Mouse (Mus musculus) NIH3T3 (cell line): ENCODE results near the gene Cryge.
A peak's percentile ranks its signal among the peaks of the same experiment; 100 is the strongest.

Experiments used
- DNase-seq: peaks from one replicate; pipeline ENCODE4 v3.0.0-alpha.2; 2012; ENCODE audit warnings: low read depth

Cryge gene

GRCm38 (mm10) chr1:65012726-65013125, 38.2 kb downstream of the Cryge start:
- DNase-seq = no peak

- DNase-seq = peak; percentile 93
Observed at GRCm38 (mm10) chr1:65010153-65010552, 40.8 kb downstream of the Cryge start.

GRCm38 (mm10) chr1:65005575-65005974, 45.4 kb downstream of the Cryge start:
- no peak for DNase-seq

- no peak for DNase-seq
Observed at GRCm38 (mm10) chr1:65004526-65004925, 46.4 kb downstream of the Cryge start.
